Mouse (Mus musculus): ENCODE measurements around the gene Aptx.

- TF ChIP-seq CTCF (IDR thresholded peaks at IDR 0.05; ENCODE audit: insufficient read depth, low read length) (no peak), POLR2A (IDR thresholded peaks at IDR 0.05; ENCODE audit: borderline replicate concordance, extremely low read depth, low read depth, low read length) (no peak)
These were observed 19.7 kb downstream of the Aptx start for GRCm38 (mm10) chr4:40683306-40683705.

Measured in lung, adult 2 months (tissue).